Mouse (Mus musculus) E14TG2a.4 (cell line): ENCODE results near the gene Abi3.

Experiments used
- H3K27me3 ChIP-seq: 2 replicates; pipeline ENCODE4 v1.6.1; 2014; ENCODE audit warnings: low read length, control low read depth; ENCODE audit not compliant: insufficient read depth
- H3K36me3 ChIP-seq: 2 replicates; pipeline ENCODE4 v1.6.1; 2014; ENCODE audit warnings: low read length, control low read depth; ENCODE audit not compliant: insufficient read depth
- H3K4me1 ChIP-seq: replicated peaks from 2 replicates; pipeline ENCODE4 v1.6.1; 2014; ENCODE audit warnings: low read depth, low read length, control low read depth
- H3K4me3 ChIP-seq: replicated peaks from 2 replicates; pipeline ENCODE4 v1.5.1; 2014; ENCODE audit warnings: mild to moderate bottlenecking, low read length
- H3K9me3 ChIP-seq: 2 replicates; pipeline ENCODE4 v1.6.1; 2014; ENCODE audit warnings: low read length, control low read depth
- CTCF ChIP-seq: conservative IDR thresholded peaks from 2 replicates; pipeline ENCODE4 v1.5.1; 2014; ENCODE audit warnings: low read length
- NANOG ChIP-seq: IDR thresholded peaks from 2 replicates; pipeline ENCODE4 v1.6.1; 2014; ENCODE audit warnings: borderline replicate concordance, low read length, mixed read lengths
- POU5F1 ChIP-seq: IDR thresholded peaks from 2 replicates; pipeline ENCODE4 v1.6.1; 2014; ENCODE audit warnings: low read length, borderline replicate concordance

Gene Abi3

GRCm38 (mm10) chr11:95834742-95835710 lies 7.2 kb downstream of the Abi3 start:
- no peaks in the 10 kb centered on the region for H3K9me3 ChIP-seq

DNA sequence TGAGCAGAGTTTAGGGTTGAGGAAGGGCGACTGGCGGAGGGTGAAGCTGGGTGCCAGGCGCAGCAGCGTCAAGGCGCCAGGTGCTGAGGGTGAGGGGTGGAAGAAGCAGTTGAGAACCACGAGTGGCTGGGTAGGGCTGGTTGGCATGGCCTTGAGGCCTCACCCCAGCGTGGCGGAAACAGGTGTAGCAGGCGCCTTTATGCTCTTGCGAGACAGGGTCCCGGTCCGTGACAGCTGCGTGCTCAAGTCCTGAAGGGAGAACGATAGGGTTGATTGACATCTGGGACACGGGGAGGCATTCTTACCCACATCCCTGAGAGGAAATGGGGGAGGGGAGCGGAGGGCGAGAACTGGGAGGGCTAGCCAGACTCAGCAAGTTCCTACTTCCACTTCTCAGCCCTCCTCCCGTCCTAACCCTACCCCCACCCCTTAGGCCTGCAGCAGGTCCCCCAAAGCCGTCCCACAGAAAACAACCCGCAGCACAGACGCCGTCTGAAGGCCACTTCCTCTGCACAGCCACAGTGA lies 8.1 kb downstream of the Abi3 start:
- Histone ChIP-seq H3K36me3 (peaks cover 10% of the 10 kb centered on the region; the same call in 1 of the 2 replicates), H3K4me3 (peak overlapping the region; percentile 48), H3K27me3 (peaks cover 92% of the 10 kb centered on the region), H3K9me3 (no peaks in the 10 kb centered on the region), H3K4me1 (peaks cover 74% of the 10 kb centered on the region)
- no peak for TF ChIP-seq CTCF
- TF ChIP-seq NANOG = no peak
- no peak for TF ChIP-seq POU5F1

More at GRCm38 (mm10) chr11:95834742-95835710, 7.2 kb downstream of the Abi3 start:
- H3K36me3 ChIP-seq = peaks cover 4% of the 10 kb centered on the region; the same call in 1 of the 2 replicates
- peaks cover 87% of the 10 kb centered on the region for H3K27me3 ChIP-seq
- TF ChIP-seq POU5F1 (no peak), NANOG (no peak), CTCF (no peak)
- peak overlapping the region; percentile 48; the same call in 1 of the 2 replicates for H3K4me3 ChIP-seq
- H3K4me1 ChIP-seq = peaks cover 68% of the 10 kb centered on the region

DNA sequence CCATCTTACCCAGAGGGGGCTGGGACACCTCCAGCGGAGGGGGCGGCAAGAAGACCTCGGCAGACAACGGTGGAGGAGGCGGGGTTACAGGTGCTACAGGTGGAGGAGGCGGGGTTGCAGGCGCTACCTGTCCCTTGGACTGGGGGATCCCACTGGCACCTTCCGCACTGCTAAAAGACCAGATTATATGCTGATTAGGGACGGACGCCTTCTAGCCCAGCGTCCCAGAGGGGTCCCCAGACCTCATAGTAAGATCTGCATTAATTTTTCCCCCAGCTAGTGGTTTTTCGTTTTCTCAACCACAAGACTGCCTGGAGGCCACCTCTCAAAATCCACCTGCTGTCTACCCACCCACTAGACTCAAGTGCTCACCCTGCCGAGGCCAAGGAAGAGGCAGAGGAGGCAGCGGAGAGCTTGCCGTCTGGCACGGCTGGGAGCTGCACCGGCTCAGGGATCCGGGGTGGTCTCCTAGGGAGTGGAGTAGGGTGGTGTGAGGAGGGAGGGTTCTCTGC lies 8.6 kb downstream of the Abi3 start:
- H3K4me3 ChIP-seq = peak overlapping the region; percentile 48
- peaks cover 13% of the 10 kb centered on the region; the same call in 1 of the 2 replicates for H3K36me3 ChIP-seq
- H3K4me1 ChIP-seq = peaks cover 69% of the 10 kb centered on the region
- H3K9me3 ChIP-seq = no peaks in the 10 kb centered on the region
- TF ChIP-seq POU5F1 (no peak), CTCF (no peak), NANOG (no peak)
- peaks cover 96% of the 10 kb centered on the region for H3K27me3 ChIP-seq

GRCm38 (mm10) chr11:95833006-95833570 lies 9.2 kb downstream of the Abi3 start:
- Histone ChIP-seq H3K27me3 (peaks cover 96% of the 10 kb centered on the region), H3K36me3 (peaks cover 15% of the 10 kb centered on the region; the same call in 1 of the 2 replicates), H3K4me3 (peak overlapping the region; percentile 18; the same call in 1 of the 2 replicates), H3K4me1 (peaks cover 71% of the 10 kb centered on the region), H3K9me3 (no peaks in the 10 kb centered on the region)
- no peak for TF ChIP-seq CTCF
- no peak for TF ChIP-seq NANOG
- TF ChIP-seq POU5F1 = no peak

GRCm38 (mm10) chr11:95832129-95833005 lies 9.9 kb downstream of the Abi3 start:
- peaks cover 91% of the 10 kb centered on the region for H3K27me3 ChIP-seq
- TF ChIP-seq NANOG (no peak), CTCF (no peak), POU5F1 (no peak)
- peaks cover 15% of the 10 kb centered on the region; the same call in 1 of the 2 replicates for H3K36me3 ChIP-seq
- H3K4me1 ChIP-seq = peaks cover 78% of the 10 kb centered on the region
- no peaks in the 10 kb centered on the region for H3K9me3 ChIP-seq
- no peak overlapping the region for H3K4me3 ChIP-seq

- H3K9me3 ChIP-seq = no peaks in the 10 kb centered on the region
- peaks cover 85% of the 10 kb centered on the region for H3K4me1 ChIP-seq
- peaks cover 15% of the 10 kb centered on the region; the same call in 1 of the 2 replicates for H3K36me3 ChIP-seq
- no peak for TF ChIP-seq CTCF
- no peak for TF ChIP-seq POU5F1
- peaks cover 85% of the 10 kb centered on the region for H3K27me3 ChIP-seq
- peak overlapping the region; percentile 71 for H3K4me3 ChIP-seq
Measured at GRCm38 (mm10) chr11:95831641-95832040, 10.6 kb downstream of the Abi3 start.

DNA sequence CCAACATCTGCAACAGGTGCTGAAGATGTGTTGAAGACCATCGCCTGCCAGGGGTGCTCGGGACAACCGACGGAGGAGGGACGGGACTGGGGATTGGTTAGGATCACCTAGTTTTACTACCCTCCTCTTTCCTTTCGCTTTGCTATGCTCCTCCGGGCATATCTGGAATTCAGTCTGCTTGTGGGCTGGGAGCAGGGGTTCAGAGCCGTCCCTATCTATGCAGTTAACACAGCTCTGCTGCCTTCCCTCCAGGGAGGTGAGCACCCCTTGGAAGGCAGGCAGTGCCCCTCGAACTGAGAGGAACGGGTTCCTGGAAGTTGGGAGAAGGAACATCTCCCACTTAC lies 11.0 kb downstream of the Abi3 start:
- H3K9me3 ChIP-seq = no peaks in the 10 kb centered on the region
- H3K4me1 ChIP-seq = peaks cover 87% of the 10 kb centered on the region
- no peak for TF ChIP-seq POU5F1
- no peak for TF ChIP-seq CTCF
- no peak for TF ChIP-seq NANOG
- peaks cover 15% of the 10 kb centered on the region; the same call in 1 of the 2 replicates for H3K36me3 ChIP-seq
- H3K27me3 ChIP-seq = peaks cover 85% of the 10 kb centered on the region
- peak overlapping the region; percentile 71 for H3K4me3 ChIP-seq
